Mouse (Mus musculus) granulocyte monocyte progenitor cell, adult 5-6 weeks (primary cell): ENCODE measurements around the gene Dph7. TPM values are rescaled to one million over a fixed set of nuclear protein-coding genes. Genes with fewer than 3 reads are reported as not detected.
"Not testable (repeated sequence)": the region's sequence is repeated elsewhere in the genome, so short reads cannot be mapped to it uniquely, and the experiment has no call there.

Source experiments
- ATAC-seq: replicated peaks from 2 replicates; pipeline ENCODE4 v1.8.0; 2016; ENCODE audit warnings: mild to moderate bottlenecking, moderate TSS enrichment, inconsistent platforms; ENCODE audit not compliant: poor library complexity, severe bottlenecking
- total RNA-seq, 2 experiments: library from RNA; stranded (forward) in 1 of 2; stranded (reverse) in 1 of 2; fragments of 200-712, 200-1000 nt in 1 of 2; fragments of >200 nt in 1 of 2; fragmentation: Nextera tagmentation in 1 of 2; gene quantifications; 2 replicates each; pipeline ENCODE4 v1.2.3; 2014 to 2017

Dph7 gene
- total RNA-seq, 2 experiments from 2014 or later = 21.1 to 24.5 TPM

- no peak for ATAC-seq
These were observed 9.6 kb upstream of the Dph7 start for GRCm38 (mm10) chr2:24952537-24953055.

DNA sequence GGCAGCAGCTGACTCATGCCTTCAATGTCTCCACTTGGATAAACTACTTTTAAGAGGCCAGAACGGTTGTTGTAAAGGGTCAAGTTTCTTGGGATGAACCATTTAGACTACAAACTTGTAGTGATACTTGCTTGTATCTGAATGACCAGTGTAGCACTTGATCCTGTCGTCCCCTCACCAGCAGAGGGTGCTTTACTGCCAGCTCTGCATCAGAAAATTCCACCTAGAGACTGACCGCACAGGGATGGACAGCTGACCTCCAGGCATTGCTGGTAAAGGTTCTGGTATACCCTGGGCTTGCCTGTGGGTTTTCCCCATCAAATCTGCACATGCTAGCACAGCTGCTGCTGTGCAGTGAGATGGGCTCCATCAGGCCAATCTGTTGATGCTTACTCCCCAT lies 1.3 kb upstream of the Dph7 start:
- ATAC-seq = no peak

- ATAC-seq = no peak
These were observed 8.2 kb downstream of the Dph7 start for GRCm38 (mm10) chr2:24970386-24970785.

- not testable (repeated sequence) for ATAC-seq
These were observed 12.3 kb downstream of the Dph7 start for GRCm38 (mm10) chr2:24974452-24974851.

DNA sequence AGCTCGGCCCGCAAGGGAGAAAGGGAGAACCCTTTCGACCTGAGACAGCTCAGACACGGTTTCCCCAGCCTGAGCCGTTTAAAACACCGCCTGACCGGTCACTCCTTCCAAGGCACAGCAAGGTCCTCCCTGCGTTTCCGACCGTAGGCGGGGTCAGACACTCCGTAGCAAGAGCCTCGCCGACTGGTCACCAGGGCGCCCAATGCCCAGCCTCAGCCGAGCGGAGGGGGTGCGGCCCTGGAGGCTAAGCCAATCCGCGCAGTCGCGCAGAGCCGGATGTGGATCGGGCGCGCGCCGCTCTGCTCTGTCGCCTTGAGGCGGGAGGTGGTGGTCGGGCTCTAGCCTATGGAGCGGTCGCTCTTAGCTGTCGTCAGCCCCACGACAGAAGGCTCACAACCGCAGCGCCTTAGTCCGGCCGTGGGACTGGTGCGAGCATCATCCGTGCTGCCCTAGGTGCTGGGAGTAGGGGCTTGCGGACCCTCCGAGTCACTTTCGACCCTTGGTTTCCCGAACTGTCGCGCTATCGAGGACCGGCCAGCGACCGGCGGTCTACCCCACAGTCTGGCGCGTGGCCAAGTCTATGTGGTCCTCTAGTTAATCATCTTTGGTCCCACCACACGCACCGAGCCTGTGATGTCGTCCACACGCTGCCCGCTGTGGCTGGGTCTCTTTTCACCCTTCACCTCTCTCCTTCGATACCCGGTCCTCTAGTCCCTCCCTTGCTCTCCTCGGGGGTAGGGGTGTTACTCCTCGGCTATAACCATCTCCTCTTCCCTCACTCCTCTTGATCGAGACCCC lies 12.9 kb downstream of the Dph7 start, which contains the start of gene Mrpl41:
Gene Mrpl41 (minus strand): TSS at position 193 of the 798 bp plus-strand sequence.
- peak; percentile 75 for ATAC-seq

- peak; percentile 66 for ATAC-seq
These were observed 13.6 kb downstream of the Dph7 start, which contains the start of gene Pnpla7 for GRCm38 (mm10) chr2:24975704-24976297. Pnpla7 (plus strand) TSS chr2:24976033.

DNA sequence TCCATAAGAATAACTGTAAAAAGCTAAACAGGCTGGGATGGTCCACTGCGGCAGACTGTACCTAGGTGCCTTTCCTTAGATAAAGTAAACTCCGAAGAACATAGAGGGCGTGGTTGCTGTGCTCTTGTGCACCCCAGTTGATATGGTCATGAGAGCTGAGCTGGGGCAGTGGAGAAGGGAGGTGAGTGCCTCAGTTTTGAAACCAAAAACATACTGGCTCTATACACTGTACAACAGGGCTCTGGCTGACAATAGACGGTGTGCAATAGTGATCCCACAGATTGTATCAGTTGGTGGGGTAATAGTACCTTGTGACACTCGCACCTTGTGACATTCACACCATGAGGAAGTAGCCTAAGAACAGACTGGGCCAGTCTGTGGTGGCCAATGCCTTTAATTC lies 14.8 kb downstream of the Dph7 start:
- peak; percentile 47 for ATAC-seq

GRCm38 (mm10) chr2:24987762-24988161 lies 25.6 kb downstream of the Dph7 start:
- ATAC-seq = no peak

GRCm38 (mm10) chr2:24995332-24995731 lies 33.1 kb downstream of the Dph7 start:
- ATAC-seq = no peak

DNA sequence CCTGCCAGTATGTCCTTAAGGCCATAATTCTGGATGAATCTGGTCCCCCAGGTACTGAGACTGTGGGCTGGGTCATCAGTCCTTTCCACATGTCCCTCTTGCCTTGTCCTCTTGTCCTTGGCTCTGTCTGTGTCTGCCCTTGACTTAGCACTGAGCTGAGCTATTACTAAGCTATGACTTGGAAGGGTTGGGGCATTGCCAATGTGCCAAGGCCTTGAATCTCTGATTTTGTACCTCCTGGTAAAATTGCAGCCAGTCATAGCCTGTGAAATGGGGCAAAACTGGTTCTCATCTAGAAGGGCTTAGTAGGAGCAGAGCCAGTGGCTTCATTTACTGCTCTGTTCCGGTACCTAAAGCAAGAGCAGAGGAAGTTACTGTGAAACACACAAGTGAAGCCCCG lies 34.3 kb downstream of the Dph7 start:
- ATAC-seq = no peak

DNA sequence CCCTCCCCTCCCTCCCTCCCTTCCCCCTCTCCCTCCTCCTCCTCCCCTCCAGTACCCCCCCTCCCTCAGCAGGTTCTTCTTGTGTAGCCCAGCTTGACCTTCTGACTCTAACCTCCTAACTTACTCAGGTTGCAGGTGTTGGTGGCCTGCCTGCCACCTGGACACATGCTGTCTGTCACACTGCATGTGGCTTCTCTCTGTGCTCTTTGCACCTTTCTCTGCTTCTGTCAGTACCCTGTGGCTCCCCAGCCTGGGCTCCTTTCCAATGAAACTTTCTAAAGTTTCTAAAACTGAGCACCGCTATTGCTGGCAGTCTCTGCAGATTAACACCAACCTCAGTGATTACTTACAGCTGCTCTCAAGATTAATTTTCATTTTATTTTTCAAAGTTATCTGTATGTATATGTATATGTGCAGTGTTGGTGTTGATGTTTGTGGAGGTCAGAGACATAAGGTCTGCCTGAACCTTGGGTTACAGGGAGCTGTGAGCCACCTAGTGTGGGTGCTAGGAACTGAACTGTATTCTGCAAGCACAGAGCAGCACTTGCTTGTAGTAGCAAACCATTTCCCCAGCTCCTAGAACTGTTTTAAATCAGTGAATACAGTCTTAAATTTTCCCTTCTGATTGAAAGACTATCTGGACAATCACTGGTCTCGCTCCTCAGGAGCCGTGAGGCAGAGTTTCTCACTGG lies 38.5 kb downstream of the Dph7 start:
- 0 out of 2 replicates have a peak, but pooled peaks have one; percentile 27 for ATAC-seq

DNA sequence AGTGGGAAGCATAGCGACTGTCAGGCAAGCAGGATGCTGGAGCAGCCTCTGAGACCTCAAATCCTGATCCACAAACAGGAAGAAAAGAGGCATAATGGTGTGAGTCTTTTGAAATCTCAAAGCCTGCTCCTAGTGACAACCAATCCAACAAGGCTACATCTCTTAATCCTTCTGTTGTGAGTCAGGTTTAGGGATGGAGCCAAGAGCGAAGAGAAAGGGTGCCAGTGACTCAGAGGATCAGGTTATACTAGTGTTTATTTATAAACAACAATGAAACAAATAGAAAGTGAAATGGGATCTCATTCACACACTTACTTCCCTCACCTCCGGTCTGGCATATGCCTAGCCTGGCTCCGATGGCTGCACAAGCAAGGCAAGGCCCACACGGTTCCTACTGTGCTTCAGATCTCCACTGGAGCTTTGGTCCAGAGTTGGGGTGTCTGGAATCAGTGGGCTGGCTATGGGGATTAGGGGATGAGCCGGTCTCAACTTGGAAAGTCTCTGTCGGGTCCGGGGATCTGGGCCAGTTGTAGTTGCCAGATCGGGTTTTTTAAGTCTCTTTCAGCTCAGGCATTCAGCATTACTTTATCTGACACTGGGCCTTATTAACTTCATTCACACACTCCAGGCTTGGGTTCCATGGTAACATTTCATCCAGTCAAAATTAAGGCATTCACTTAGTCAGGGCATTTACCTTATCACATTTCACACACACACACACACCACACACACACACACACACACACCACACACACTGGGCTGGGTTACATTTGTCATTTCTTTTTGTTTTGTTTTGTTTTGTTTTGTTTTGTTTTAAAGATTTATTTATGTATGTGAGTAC lies 42.0 kb downstream of the Dph7 start:
- ATAC-seq = no peak

DNA sequence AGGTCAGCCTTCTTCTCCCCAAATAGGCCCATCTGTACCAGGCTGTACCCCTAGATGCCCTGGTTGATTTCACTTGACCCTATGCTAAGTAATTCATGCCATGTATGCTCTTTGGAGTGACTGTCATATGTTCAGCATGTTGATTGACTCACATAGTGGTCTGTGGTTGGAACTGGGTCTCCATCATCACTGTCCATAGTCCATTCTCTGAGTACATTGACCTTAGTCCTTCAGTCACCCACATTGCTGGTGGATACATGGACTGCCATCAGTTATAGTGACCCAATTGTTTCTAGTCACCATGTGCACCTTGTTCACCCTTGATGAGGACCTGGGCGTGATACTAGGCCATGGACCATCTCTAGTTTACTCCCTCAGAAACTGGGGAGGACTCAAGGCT lies 44.6 kb downstream of the Dph7 start:
- ATAC-seq = no peak

- ATAC-seq = no peak
These were observed 46.0 kb downstream of the Dph7 start for GRCm38 (mm10) chr2:25008250-25008649.

Other genes starting within 250 kb of the Dph7 start
- gene Cacna1b, start 199.2 kb upstream of the Dph7 start, total RNA-seq (2014; fragmentation: Nextera tagmentation) = 0.58 and 3.2 TPM in 2 replicates
- gene Cacna1b, start 199.2 kb upstream of the Dph7 start, total RNA-seq (2017) = 0.04 and 0.21 TPM in 2 replicates
- gene Ehmt1, start 42.8 kb upstream of the Dph7 start, total RNA-seq (2014; fragmentation: Nextera tagmentation) = 61.9 and 82.0 TPM in 2 replicates
- gene Ehmt1, start 42.8 kb upstream of the Dph7 start, total RNA-seq (2017) = 91.2 and 105 TPM in 2 replicates
- 46.0 and 82.7 TPM in 2 replicates for gene Arrdc1, start 27.1 kb upstream of the Dph7 start, total RNA-seq (2014; fragmentation: Nextera tagmentation)
- 57.3 and 68.1 TPM in 2 replicates for gene Arrdc1, start 27.1 kb upstream of the Dph7 start, total RNA-seq (2017)
- 18.5 and 26.3 TPM in 2 replicates for gene Zmynd19, start 12.6 kb upstream of the Dph7 start, total RNA-seq (2014; fragmentation: Nextera tagmentation)
- 38.6 and 72.0 TPM in 2 replicates for gene Zmynd19, start 12.6 kb upstream of the Dph7 start, total RNA-seq (2017)
- gene Mrpl41, start 12.7 kb downstream of the Dph7 start, total RNA-seq (2014; fragmentation: Nextera tagmentation) = 69.5 and 99.3 TPM in 2 replicates
- gene Mrpl41, start 12.7 kb downstream of the Dph7 start, total RNA-seq (2017) = 174 and 218 TPM in 2 replicates
- gene Pnpla7, start 13.6 kb downstream of the Dph7 start, total RNA-seq (2014; fragmentation: Nextera tagmentation) = 42.6 and 54.4 TPM in 2 replicates
- gene Pnpla7, start 13.6 kb downstream of the Dph7 start, total RNA-seq (2017) = 30.4 and 40.5 TPM in 2 replicates
- 18.6 and 19.2 TPM in 2 replicates for gene Nsmf, start 92.0 kb downstream of the Dph7 start, total RNA-seq (2014; fragmentation: Nextera tagmentation)
- 4.2 and 22.6 TPM in 2 replicates for gene Nsmf, start 92.0 kb downstream of the Dph7 start, total RNA-seq (2017)
- gene Entpd8, start 117.9 kb downstream of the Dph7 start, total RNA-seq (2014; fragmentation: Nextera tagmentation) = not detected in 2 replicates
- gene Entpd8, start 117.9 kb downstream of the Dph7 start, total RNA-seq (2017) = not detected in 2 replicates
- 1.3 TPM in 1 of 2 replicates, not detected in the other for gene Noxa1, start 132.7 kb downstream of the Dph7 start, total RNA-seq (2014; fragmentation: Nextera tagmentation)
- not detected in 2 replicates for gene Noxa1, start 132.7 kb downstream of the Dph7 start, total RNA-seq (2017)
- 0.62 TPM in 1 of 2 replicates, not detected in the other for gene Nrarp, start 218.4 kb downstream of the Dph7 start, total RNA-seq (2014; fragmentation: Nextera tagmentation)
- gene Nrarp, start 218.4 kb downstream of the Dph7 start, total RNA-seq (2017) = 0.39 and 0.72 TPM in 2 replicates
- gene Tor4a, start 234.5 kb downstream of the Dph7 start, total RNA-seq (2014; fragmentation: Nextera tagmentation) = 14.6 and 20.2 TPM in 2 replicates
- gene Tor4a, start 234.5 kb downstream of the Dph7 start, total RNA-seq (2017) = 14.7 and 16.4 TPM in 2 replicates
- 58.5 and 79.5 TPM in 2 replicates for gene Nelfb, start 249.1 kb downstream of the Dph7 start, total RNA-seq (2014; fragmentation: Nextera tagmentation)
- gene Nelfb, start 249.1 kb downstream of the Dph7 start, total RNA-seq (2017) = 33.7 and 81.1 TPM in 2 replicates